ENCODE assay signal across 22 mouse cellular contexts in genomic region chr17:80723092-80723491, GRCm38 (mm10). TPM values are rescaled to one million over a fixed set of nuclear protein-coding genes. Genes with fewer than 3 reads are reported as not detected.
DNase-seq lines count a peak whose midpoint lies in the region; ATAC-seq and TF ChIP-seq lines count a peak whose summit lies in the region.
"Had no signal": no experiment of that assay in that cellular context is flagged by ENCODE, and none has a peak within 500 bp of the region (broad histone marks: within the 10 kb centered on the region; RNA-seq: fewer than 3 reads in every experiment).

No protein-coding gene starts in this region.

- no peak for TF ChIP-seq EP300 in heart, adult 2 months (IDR thresholded peaks at IDR 0.05; ENCODE audit: insufficient read depth, low read depth, low read length)

- TF ChIP-seq CTCF in heart, adult 2 months (IDR thresholded peaks at IDR 0.05) = peak; percentile 58

- no peak for TF ChIP-seq POLR2A in heart, adult 2 months (IDR thresholded peaks at IDR 0.05; ENCODE audit: insufficient read depth, low read depth, low read length)

- no peaks in the 10 kb centered on the region for H3K27me3 ChIP-seq in heart, adult 2 months (ENCODE audit: control insufficient read depth, insufficient read depth, low read length)
- no peaks in the 10 kb centered on the region for H3K27me3 ChIP-seq in limb, embryonic 13.5 days
- no peaks in the 10 kb centered on the region for H3K27me3 ChIP-seq in limb, embryonic 10.5 days (ENCODE audit: low read depth, poor library complexity, severe bottlenecking)
- H3K27me3 ChIP-seq: embryonic facial prominence, embryonic 15.5 days; heart, embryonic 13.5 days; kidney, embryonic 15.5 days had no signal

- H3K4me3 ChIP-seq in heart, adult 2 months = no peak overlapping the region
- no peak overlapping the region for H3K4me3 ChIP-seq in limb, embryonic 13.5 days
- H3K4me3 ChIP-seq in limb, embryonic 10.5 days = no peak overlapping the region
- no peak overlapping the region for H3K4me3 ChIP-seq in brown adipose tissue, adult 24 weeks (ENCODE audit: insufficient read depth, low read depth, low read length)
- H3K4me3 ChIP-seq: embryonic facial prominence, embryonic 15.5 days; heart, embryonic 13.5 days; kidney, embryonic 15.5 days had no signal

- 69% methylated on average over 6 of the region's 6 CpGs for WGBS in heart, adult 2 months
- WGBS in limb, embryonic 13.5 days = 68% methylated on average over 6 of the region's 6 CpGs
- 85% methylated on average over 6 of the region's 6 CpGs for WGBS in limb, embryonic 10.5 days

- H3K79me2 ChIP-seq in heart, adult 2 months (replicated peaks; ENCODE audit: control insufficient read depth, insufficient read depth, low read length) = peaks cover 10% of the 10 kb centered on the region

- DNase-seq in heart, adult 2 months = no peak
- no peak for DNase-seq in heart, postnatal 36 days
- no peak for DNase-seq in limb, embryonic 10.5 days (ENCODE audit: low spot score)
- peak; percentile 33 for DNase-seq in ZHBTc4 (ENCODE audit: low read depth, low spot score)
- DNase-seq in embryo, embryonic 11 days = no peak
- DNase-seq: adrenal gland, postnatal 10 days; cerebellum, postnatal 14 days; gastrocnemius, postnatal 25 days; heart, adult 18-20 months; lung, adult 2 months; thymus, postnatal 25 days had no signal

- peaks cover 34% of the 10 kb centered on the region for H3K4me1 ChIP-seq in heart, adult 2 months (ENCODE audit: control insufficient read depth, insufficient read depth, low read length)
- peaks cover 45% of the 10 kb centered on the region for H3K4me1 ChIP-seq in limb, embryonic 13.5 days
- H3K4me1 ChIP-seq in limb, embryonic 10.5 days = peaks cover 25% of the 10 kb centered on the region
- H3K4me1 ChIP-seq in brown adipose tissue, adult 24 weeks (ENCODE audit: control insufficient read depth, insufficient read depth, insufficient read length, low read length) = peaks cover 42% of the 10 kb centered on the region

- H3K4me2 ChIP-seq in limb, embryonic 13.5 days (replicated peaks) = no peak overlapping the region
- H3K4me2 ChIP-seq: embryonic facial prominence, embryonic 15.5 days; heart, embryonic 13.5 days; hindbrain, embryonic 14.5 days; kidney, embryonic 15.5 days; liver, embryonic 11.5 days had no signal

- H3K9ac ChIP-seq in heart, adult 2 months (ENCODE audit: low read depth, low read length) = no peak overlapping the region
- no peak overlapping the region for H3K9ac ChIP-seq in limb, embryonic 13.5 days
- H3K9ac ChIP-seq: embryonic facial prominence, embryonic 15.5 days; heart, embryonic 13.5 days; hindbrain, embryonic 14.5 days; kidney, embryonic 15.5 days had no signal

- intact Hi-C loops in heart, adult 2 months (cut with DNase I) = no loop called here
- intact Hi-C loops in heart, postnatal 36 days (cut with DNase I) = loop anchor here (10.0 kb wide), 1 partner anchor 238 kb away; the partner anchor contains the start of gene Sos1

- ATAC-seq in limb, embryonic 13.5 days (ENCODE audit: low FRiP score, low read depth) = no peak
- ATAC-seq: forebrain, embryonic 14.5 days; intestine, embryonic 16.5 days; midbrain, embryonic 16.5 days had no signal

- H3K9me3 ChIP-seq in limb, embryonic 13.5 days = no peaks in the 10 kb centered on the region
- H3K9me3 ChIP-seq in limb, embryonic 10.5 days (replicated peaks) = no peaks in the 10 kb centered on the region
- H3K9me3 ChIP-seq: embryonic facial prominence, embryonic 15.5 days; heart, embryonic 13.5 days; kidney, embryonic 15.5 days had no signal

- peaks cover 31% of the 10 kb centered on the region for H3K36me3 ChIP-seq in heart, adult 2 months (ENCODE audit: control insufficient read depth, insufficient read depth, low read length)
- peaks cover 3% of the 10 kb centered on the region; the same call in 1 of the 2 replicates for H3K36me3 ChIP-seq in limb, embryonic 13.5 days
- peaks cover 28% of the 10 kb centered on the region for H3K36me3 ChIP-seq in limb, embryonic 10.5 days
- H3K36me3 ChIP-seq: embryonic facial prominence, embryonic 15.5 days; kidney, embryonic 15.5 days had no signal

- no peak overlapping the region; the same call in 1 of the 2 replicates for H3K27ac ChIP-seq in heart, adult 2 months
- H3K27ac ChIP-seq in limb, embryonic 13.5 days = 0 out of 2 replicates have a peak overlapping the region, but pooled peaks have one; percentile 3
- H3K27ac ChIP-seq in limb, embryonic 10.5 days = no peak overlapping the region
- peak overlapping the region; percentile 7 for H3K27ac ChIP-seq in brown adipose tissue, adult 24 weeks (replicated peaks; ENCODE audit: low read depth, low read length)
- H3K27ac ChIP-seq: embryonic facial prominence, embryonic 15.5 days; heart, embryonic 13.5 days; hindbrain, embryonic 14.5 days; kidney, embryonic 15.5 days; macrophage had no signal

RNA-seq across cellular contexts. Expression of gene Map4k3, which starts 5.2 kb away (rescaled TPM):
- 10 to 100 TPM; 24.4 to 24.7 TPM for total RNA-seq in heart, adult 2 months (2021)
- 12.8 and 20.3 TPM in 2 replicates for polyA plus RNA-seq in heart, adult 2 months (2012; rRNA removed)
- total RNA-seq in heart, postnatal 36 days (2021) = 10 to 100 TPM; 23.6 to 25.2 TPM
- polyA plus RNA-seq in limb, embryonic 13.5 days (2015; fragmentation: Nextera tagmentation; extraction: Ambion mirVana) = 29.0 and 31.7 TPM in 2 replicates
- 19.3 and 25.3 TPM in 2 replicates for polyA plus RNA-seq in limb, embryonic 10.5 days (2016; fragmentation: Nextera tagmentation; extraction: Ambion mirVana)
- polyA plus RNA-seq in brown adipose tissue, adult 24 weeks (2012; ENCODE audit: insufficient read depth, insufficient read length, missing spikeins) = 16.6 and 16.9 TPM in 2 replicates

Comparison
In these comparisons a context has a peak if more than half of its experiments do, and no peak if none do; other contexts are left out.
1. H3K27ac ChIP-seq: peak in limb, embryonic 13.5 days (single experiment) and brown adipose tissue, adult 24 weeks (single experiment); none in heart, adult 2 months (single experiment) and limb, embryonic 10.5 days (single experiment).